ENCODE assay signal across 16 mouse cellular contexts in genomic region chr7:127361449-127361848, GRCm38 (mm10). TPM values are rescaled to one million over a fixed set of nuclear protein-coding genes. Genes with fewer than 3 reads are reported as not detected.
DNase-seq lines count a peak whose midpoint lies in the region; ATAC-seq and TF ChIP-seq lines count a peak whose summit lies in the region.
"Had no signal": no experiment of that assay in that cellular context is flagged by ENCODE, and none has a peak within 500 bp of the region (broad histone marks: within the 10 kb centered on the region; RNA-seq: fewer than 3 reads in every experiment).

No protein-coding gene starts in this region.

- H3K4me2 ChIP-seq in lung, embryonic 14.5 days, result no peak overlapping the region
- H3K4me2 ChIP-seq in intestine, embryonic 15.5 days (replicated peaks), result no peak overlapping the region; the same call in 1 of the 2 replicates
- H3K4me2 ChIP-seq in kidney, embryonic 14.5 days (replicated peaks; ENCODE audit: low read depth, low read length), result no peak overlapping the region
- no peak overlapping the region for H3K4me2 ChIP-seq in liver, postnatal 0 days (ENCODE audit: low read depth, low read length)
- H3K4me2 ChIP-seq: hindbrain, embryonic 12.5 days had no signal

- no peak for TF ChIP-seq POLR2A in lung, adult 2 months (IDR thresholded peaks at IDR 0.05; ENCODE audit: borderline replicate concordance, extremely low read depth, low read depth, low read length)

- TF ChIP-seq EP300 in liver, postnatal 0 days (IDR thresholded peaks at IDR 0.05; ENCODE audit: low read depth), result no peak

- H3K36me3 ChIP-seq in lung, embryonic 14.5 days (ENCODE audit: insufficient read depth), result no peaks in the 10 kb centered on the region
- H3K36me3 ChIP-seq in intestine, embryonic 15.5 days, result no peaks in the 10 kb centered on the region
- H3K36me3 ChIP-seq in kidney, embryonic 14.5 days (ENCODE audit: control insufficient read depth, insufficient read depth, low read length), result no peaks in the 10 kb centered on the region
- no peaks in the 10 kb centered on the region for H3K36me3 ChIP-seq in liver, postnatal 0 days (replicated peaks; ENCODE audit: insufficient read depth, low read length)
- H3K36me3 ChIP-seq: hindbrain, embryonic 12.5 days had no signal

- no peak overlapping the region for H3K9ac ChIP-seq in lung, embryonic 14.5 days
- H3K9ac ChIP-seq in intestine, embryonic 15.5 days, result no peak overlapping the region
- H3K9ac ChIP-seq in kidney, embryonic 14.5 days (ENCODE audit: low read depth, low read length), result no peak overlapping the region
- H3K9ac ChIP-seq in liver, postnatal 0 days (replicated peaks), result no peak overlapping the region
- H3K9ac ChIP-seq: hindbrain, embryonic 12.5 days had no signal

- H3K9me3 ChIP-seq in lung, embryonic 14.5 days (ENCODE audit: low read depth, low read length), result no peaks in the 10 kb centered on the region
- no peaks in the 10 kb centered on the region for H3K9me3 ChIP-seq in intestine, embryonic 15.5 days
- no peaks in the 10 kb centered on the region for H3K9me3 ChIP-seq in kidney, embryonic 14.5 days (ENCODE audit: control insufficient read depth, low read length)
- no peaks in the 10 kb centered on the region for H3K9me3 ChIP-seq in liver, postnatal 0 days (ENCODE audit: low read length)
- H3K9me3 ChIP-seq: hindbrain, embryonic 12.5 days had no signal

- H3K27me3 ChIP-seq in lung, embryonic 14.5 days (ENCODE audit: insufficient read depth, low read length), result peaks cover 10% of the 10 kb centered on the region; the same call in 1 of the 2 replicates
- 0 out of 2 replicates have a peak, but pooled peaks cover 4% of the 10 kb centered on the region for H3K27me3 ChIP-seq in intestine, embryonic 15.5 days (replicated peaks)
- H3K27me3 ChIP-seq in kidney, embryonic 14.5 days (ENCODE audit: control insufficient read depth, insufficient read depth, low read length), result peaks cover 17% of the 10 kb centered on the region; the same call in 1 of the 2 replicates
- H3K27me3 ChIP-seq in liver, postnatal 0 days (ENCODE audit: insufficient read depth, low read length), result no peaks in the 10 kb centered on the region

- no peaks in the 10 kb centered on the region for H3K4me1 ChIP-seq in lung, embryonic 14.5 days (ENCODE audit: insufficient read depth)
- H3K4me1 ChIP-seq in lung, adult 2 months (ENCODE audit: control insufficient read depth, insufficient read depth, low read length), result no peaks in the 10 kb centered on the region; the same call in 1 of the 2 replicates
- H3K4me1 ChIP-seq in intestine, embryonic 15.5 days (replicated peaks), result peaks cover 19% of the 10 kb centered on the region
- no peaks in the 10 kb centered on the region for H3K4me1 ChIP-seq in kidney, embryonic 14.5 days (ENCODE audit: control insufficient read depth, insufficient read depth, low read length)
- H3K4me1 ChIP-seq in liver, postnatal 0 days (ENCODE audit: insufficient read depth), result 0 out of 2 replicates have a peak, but pooled peaks cover 3% of the 10 kb centered on the region

- WGBS in lung, embryonic 14.5 days, result 40% methylated on average over 13 of the region's 13 CpGs
- WGBS in lung, adult 2 months, result 45% methylated on average over 13 of the region's 13 CpGs
- WGBS in intestine, embryonic 15.5 days, result 36% methylated on average over 13 of the region's 13 CpGs
- 38% methylated on average over 13 of the region's 13 CpGs for WGBS in kidney, embryonic 14.5 days
- 43% methylated on average over 13 of the region's 13 CpGs for WGBS in liver, postnatal 0 days (ENCODE audit: insufficient replicate concordance)

- H3K4me3 ChIP-seq in lung, embryonic 14.5 days (ENCODE audit: low read depth, low read length), result no peak overlapping the region
- H3K4me3 ChIP-seq in lung, adult 2 months (replicated peaks; ENCODE audit: extremely low read depth, low read depth, low read length), result no peak overlapping the region
- no peak overlapping the region for H3K4me3 ChIP-seq in intestine, embryonic 15.5 days (replicated peaks)
- no peak overlapping the region for H3K4me3 ChIP-seq in kidney, embryonic 14.5 days (ENCODE audit: low read length)
- H3K4me3 ChIP-seq in liver, postnatal 0 days (ENCODE audit: low read depth, low read length), result no peak overlapping the region
- H3K4me3 ChIP-seq: hindbrain, embryonic 12.5 days; myocyte had no signal

- peak; percentile 28; the same call in 1 of the 2 replicates for ATAC-seq in lung, embryonic 14.5 days (ENCODE audit: insufficient read depth)
- peak; percentile 91 for ATAC-seq in intestine, embryonic 15.5 days
- peak; percentile 20; the same call in 1 of the 2 replicates for ATAC-seq in kidney, embryonic 14.5 days (ENCODE audit: low FRiP score, low TSS enrichment)
- ATAC-seq in liver, postnatal 0 days, result peak; percentile 96

- no peak for DNase-seq in lung, embryonic 14.5 days
- DNase-seq in lung, adult 2 months, result no peak
- DNase-seq in liver, postnatal 0 days, result peak; percentile 72
- DNase-seq in Muller cell, postnatal 12 days (ENCODE audit: inconsistent ontology term), result no peak
- no peak for DNase-seq in lung, adult 18-20 months
- DNase-seq in right cerebral cortex, postnatal 25 days, result no peak
- DNase-seq: adrenal gland, postnatal 25 days; embryo, embryonic 11 days; gastrocnemius, postnatal 36 days; left cerebral cortex, postnatal 4 days; thymus, adult 18-20 months had no signal

- H3K27ac ChIP-seq in lung, embryonic 14.5 days (ENCODE audit: low read depth), result no peak overlapping the region
- H3K27ac ChIP-seq in intestine, embryonic 15.5 days, result peak overlapping the region; percentile 51
- H3K27ac ChIP-seq in kidney, embryonic 14.5 days (ENCODE audit: low read depth, low read length), result no peak overlapping the region
- no peak overlapping the region for H3K27ac ChIP-seq in liver, postnatal 0 days (ENCODE audit: low read depth)
- H3K27ac ChIP-seq: hindbrain, embryonic 12.5 days; macrophage had no signal

- no peak for TF ChIP-seq CTCF in lung, embryonic 14.5 days (IDR thresholded peaks at IDR 0.05; ENCODE audit: low read depth)
- TF ChIP-seq CTCF in lung, adult 2 months (IDR thresholded peaks at IDR 0.05; ENCODE audit: insufficient read depth, low read length), result no peak
- no peak for TF ChIP-seq CTCF in liver, postnatal 0 days (IDR thresholded peaks at IDR 0.05; ENCODE audit: low read depth)

RNA-seq across cellular contexts. Expression of gene Zfp747, which starts 14.4 kb away (rescaled TPM):
- 6.7 and 8.5 TPM in 2 replicates for polyA plus RNA-seq in lung, embryonic 14.5 days (2014; fragmentation: Nextera tagmentation; extraction: Ambion mirVana)
- polyA plus RNA-seq in lung, adult 2 months (2012; rRNA removed), result 10.9 TPM in 2 replicates
- 10.5 and 11.5 TPM in 2 replicates for polyA plus RNA-seq in intestine, embryonic 15.5 days (2015; fragmentation: Nextera tagmentation; extraction: Ambion mirVana)
- polyA plus RNA-seq in kidney, embryonic 14.5 days (2014; fragmentation: Nextera tagmentation; extraction: Ambion mirVana), result 5.7 and 8.4 TPM in 2 replicates
- 1.5 TPM in 2 replicates for polyA plus RNA-seq in liver, postnatal 0 days (2015; fragmentation: Nextera tagmentation; extraction: Ambion mirVana)

RNA-seq across cellular contexts. Expression of gene Zfp768, which starts 16.1 kb away (rescaled TPM):
- 4.7 and 6.5 TPM in 2 replicates for polyA plus RNA-seq in lung, embryonic 14.5 days (2014; fragmentation: Nextera tagmentation; extraction: Ambion mirVana)
- 31.7 and 35.5 TPM in 2 replicates for polyA plus RNA-seq in lung, adult 2 months (2012; rRNA removed)
- 18.9 and 19.9 TPM in 2 replicates for polyA plus RNA-seq in intestine, embryonic 15.5 days (2015; fragmentation: Nextera tagmentation; extraction: Ambion mirVana)
- 7.0 and 7.6 TPM in 2 replicates for polyA plus RNA-seq in kidney, embryonic 14.5 days (2014; fragmentation: Nextera tagmentation; extraction: Ambion mirVana)
- 4.8 and 6.4 TPM in 2 replicates for polyA plus RNA-seq in liver, postnatal 0 days (2015; fragmentation: Nextera tagmentation; extraction: Ambion mirVana)

RNA-seq across cellular contexts. Expression of gene 9130019O22Rik, which starts 25.5 kb away (rescaled TPM):
- polyA plus RNA-seq in lung, embryonic 14.5 days (2014; fragmentation: Nextera tagmentation; extraction: Ambion mirVana), result 5.6 and 6.8 TPM in 2 replicates
- 4.1 and 5.1 TPM in 2 replicates for polyA plus RNA-seq in lung, adult 2 months (2012; rRNA removed)
- 6.3 TPM in 2 replicates for polyA plus RNA-seq in intestine, embryonic 15.5 days (2015; fragmentation: Nextera tagmentation; extraction: Ambion mirVana)
- 2.6 and 7.2 TPM in 2 replicates for polyA plus RNA-seq in kidney, embryonic 14.5 days (2014; fragmentation: Nextera tagmentation; extraction: Ambion mirVana)
- 0.89 and 1.2 TPM in 2 replicates for polyA plus RNA-seq in liver, postnatal 0 days (2015; fragmentation: Nextera tagmentation; extraction: Ambion mirVana)

RNA-seq across cellular contexts. Expression of gene E430018J23Rik, which starts 32.0 kb away (rescaled TPM):
- polyA plus RNA-seq in lung, embryonic 14.5 days (2014; fragmentation: Nextera tagmentation; extraction: Ambion mirVana), result 4.9 and 7.1 TPM in 2 replicates
- 7.6 TPM in 2 replicates for polyA plus RNA-seq in lung, adult 2 months (2012; rRNA removed)
- polyA plus RNA-seq in intestine, embryonic 15.5 days (2015; fragmentation: Nextera tagmentation; extraction: Ambion mirVana), result 8.0 and 9.3 TPM in 2 replicates
- 5.5 and 8.0 TPM in 2 replicates for polyA plus RNA-seq in kidney, embryonic 14.5 days (2014; fragmentation: Nextera tagmentation; extraction: Ambion mirVana)
- 1.9 and 2.6 TPM in 2 replicates for polyA plus RNA-seq in liver, postnatal 0 days (2015; fragmentation: Nextera tagmentation; extraction: Ambion mirVana)

RNA-seq across cellular contexts. Expression of gene Zfp764, which starts 45.2 kb away (rescaled TPM):
- 9.3 and 10.4 TPM in 2 replicates for polyA plus RNA-seq in lung, embryonic 14.5 days (2014; fragmentation: Nextera tagmentation; extraction: Ambion mirVana)
- polyA plus RNA-seq in lung, adult 2 months (2012; rRNA removed), result 7.5 and 8.5 TPM in 2 replicates
- 7.5 and 8.3 TPM in 2 replicates for polyA plus RNA-seq in intestine, embryonic 15.5 days (2015; fragmentation: Nextera tagmentation; extraction: Ambion mirVana)
- 6.8 and 8.8 TPM in 2 replicates for polyA plus RNA-seq in kidney, embryonic 14.5 days (2014; fragmentation: Nextera tagmentation; extraction: Ambion mirVana)
- polyA plus RNA-seq in liver, postnatal 0 days (2015; fragmentation: Nextera tagmentation; extraction: Ambion mirVana), result 0.98 and 1.1 TPM in 2 replicates

Comparison
In these comparisons a context has a peak if more than half of its experiments do, and no peak if none do; other contexts are left out.
1. ATAC-seq: peak in every context shown above with its lines; median percentile 96 in liver, postnatal 0 days; 91 in intestine, embryonic 15.5 days; 28 in lung, embryonic 14.5 days; 20 in kidney, embryonic 14.5 days.